Mouse (Mus musculus): ENCODE data around the gene Ace2.

Ace2 gene

GRCm38 (mm10) chrX:164139032-164139431 is at the start of gene Ace2:
Gene Ace2, plus strand, starts transcription at chrX:164139332.
- DNase-seq (ENCODE audit: low read depth) = no peak

- DNase-seq (ENCODE audit: low read depth) = no peak
These were observed 49.2 kb upstream of the Ace2 start for GRCm38 (mm10) chrX:164089916-164090315.

GRCm38 (mm10) chrX:164092300-164093169 is 46.6 kb upstream of the Ace2 start:
- DNase-seq (ENCODE audit: low read depth) = no peak

- no peak for DNase-seq (ENCODE audit: low read depth)
These were observed 45.7 kb upstream of the Ace2 start for GRCm38 (mm10) chrX:164093435-164093834.

- DNase-seq (ENCODE audit: low read depth) = no peak
These were observed 43.3 kb upstream of the Ace2 start for GRCm38 (mm10) chrX:164095838-164096237.

GRCm38 (mm10) chrX:164101483-164101882 is 37.6 kb upstream of the Ace2 start:
- DNase-seq (ENCODE audit: low read depth) = peak; percentile 14

- no peak for DNase-seq (ENCODE audit: low read depth)
These were observed 36.9 kb upstream of the Ace2 start for GRCm38 (mm10) chrX:164102198-164102597.

GRCm38 (mm10) chrX:164102656-164103055 is 36.5 kb upstream of the Ace2 start:
- no peak for DNase-seq (ENCODE audit: low read depth)

- no peak for DNase-seq (ENCODE audit: low read depth)
These were observed 28.0 kb upstream of the Ace2 start for GRCm38 (mm10) chrX:164111146-164111545.

GRCm38 (mm10) chrX:164113744-164114143 is 25.4 kb upstream of the Ace2 start:
- no peak for DNase-seq (ENCODE audit: low read depth)

GRCm38 (mm10) chrX:164123942-164124341 is 15.2 kb upstream of the Ace2 start:
- DNase-seq (ENCODE audit: low read depth) = no peak

GRCm38 (mm10) chrX:164133531-164133930 is 5.6 kb upstream of the Ace2 start:
- no peak for DNase-seq (ENCODE audit: low read depth)

GRCm38 (mm10) chrX:164135304-164135818 is 3.8 kb upstream of the Ace2 start:
- DNase-seq (ENCODE audit: low read depth) = no peak

GRCm38 (mm10) chrX:164145463-164146250 is 6.5 kb downstream of the Ace2 start:
- DNase-seq (ENCODE audit: low read depth) = no peak

GRCm38 (mm10) chrX:164152703-164153102 is 13.6 kb downstream of the Ace2 start:
- no peak for DNase-seq (ENCODE audit: low read depth)

GRCm38 (mm10) chrX:164153606-164154005 is 14.5 kb downstream of the Ace2 start:
- no peak for DNase-seq (ENCODE audit: low read depth)

GRCm38 (mm10) chrX:164154594-164154993 is 15.5 kb downstream of the Ace2 start:
- no peak for DNase-seq (ENCODE audit: low read depth)

- no peak for DNase-seq (ENCODE audit: low read depth)
These were observed 25.5 kb downstream of the Ace2 start for GRCm38 (mm10) chrX:164164681-164165080.

GRCm38 (mm10) chrX:164171034-164171433 is 31.9 kb downstream of the Ace2 start:
- no peak for DNase-seq (ENCODE audit: low read depth)

- DNase-seq (ENCODE audit: low read depth) = no peak
These were observed 34.7 kb downstream of the Ace2 start for GRCm38 (mm10) chrX:164173880-164174279.

- DNase-seq (ENCODE audit: low read depth) = no peak
These were observed 36.2 kb downstream of the Ace2 start for GRCm38 (mm10) chrX:164175311-164175710.

- no peak for DNase-seq (ENCODE audit: low read depth)
These were observed 36.6 kb downstream of the Ace2 start for GRCm38 (mm10) chrX:164175780-164176179.

GRCm38 (mm10) chrX:164178856-164179255 is 39.7 kb downstream of the Ace2 start:
- DNase-seq (ENCODE audit: low read depth) = no peak

All from 416B (cell line).